Mouse (Mus musculus) embryonic facial prominence, embryonic 10.5 days (tissue): ENCODE measurements around the gene Rgmb. TPM values are rescaled to one million over a fixed set of nuclear protein-coding genes. Genes with fewer than 3 reads are reported as not detected.

Source experiments
- polyA plus RNA-seq: library from polyadenylated mRNA; unstranded; fragments of >200 nt; fragmentation: Nextera tagmentation; extraction: Ambion mirVana; gene quantifications from 2 replicates; pipeline ENCODE4 v1.2.1, GENCODE M21; 2016

Rgmb gene
- polyA plus RNA-seq, 1 experiment from 2014 or later: 18.1 TPM

Other genes with a start within 250 kb of the Rgmb start
- 35.2 and 39.0 TPM in 2 replicates for gene Chd1, start 126.1 kb downstream of the Rgmb start, polyA plus RNA-seq